Mouse (Mus musculus): Measurements from ENCODE around the gene Spo11.

DNA sequence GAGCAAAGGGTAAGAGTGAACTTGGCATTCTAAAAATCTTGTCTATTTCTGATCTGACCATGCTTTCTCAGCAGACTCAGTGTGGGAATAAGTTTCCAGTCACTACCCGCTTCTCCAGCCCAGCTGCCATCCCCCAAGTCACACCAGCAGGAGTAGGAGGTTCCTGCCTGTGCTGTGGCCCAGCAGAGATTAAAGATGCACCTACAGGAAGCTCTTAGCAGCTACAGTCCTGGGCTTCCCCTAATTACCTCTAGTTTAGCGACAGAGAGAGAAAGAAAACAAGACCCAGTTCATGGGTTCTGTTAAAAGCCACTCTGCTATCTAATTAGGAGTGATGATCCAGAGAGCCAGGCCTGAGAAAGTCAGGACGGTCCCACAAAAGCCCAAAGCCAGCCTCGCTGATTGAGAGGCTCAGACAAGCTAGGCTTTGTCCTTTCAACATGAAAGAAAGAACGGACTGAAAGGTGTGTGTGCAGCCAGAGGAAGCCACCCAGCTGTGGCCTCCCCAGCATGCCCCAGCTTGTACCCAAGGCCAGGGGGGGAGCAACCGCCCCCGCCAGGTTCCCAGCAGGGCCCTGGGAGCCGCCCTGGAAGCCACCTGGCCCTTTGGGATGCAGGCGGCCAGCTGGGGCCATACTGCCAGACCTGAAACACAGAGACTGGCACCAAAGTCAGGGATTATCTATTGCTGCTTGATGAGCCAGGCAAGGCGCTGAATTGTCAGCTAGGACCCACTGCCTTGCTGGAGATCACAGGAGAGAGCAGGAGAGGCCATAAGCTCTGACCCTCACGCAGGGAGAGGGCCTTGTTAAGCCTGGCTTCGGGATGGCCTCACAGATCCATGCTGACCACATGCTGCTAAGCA, 39.9 kb upstream of the Spo11 start:
- TF ChIP-seq POLR2A (IDR thresholded peaks at IDR 0.05; ENCODE audit: control insufficient read depth, low read depth, low read length) (no peak), CTCF (IDR thresholded peaks at IDR 0.05; ENCODE audit: control insufficient read depth, insufficient read depth, insufficient replicate concordance, low read depth, low read length) (no peak)

All from testis, adult 2 months (tissue).